Mouse (Mus musculus) adrenal gland, postnatal 10 days (tissue): ENCODE results near the gene Lrp10. TPM values are rescaled to one million over a fixed set of nuclear protein-coding genes. Genes with fewer than 3 reads are reported as not detected.

Source experiments
- DNase-seq: peaks from one replicate; pipeline ENCODE4 v3.0.0; 2021; ENCODE audit warnings: mixed read lengths
- total RNA-seq, 2 experiments: library from RNA; stranded (reverse); gene quantifications; 2 replicates each; pipeline ENCODE4 v1.2.3; 2021

Lrp10 gene
- total RNA-seq, 2 experiments from 2014 or later, result 71.9 to 89.4 TPM

- no peak for DNase-seq
Measured at GRCm38 (mm10) chr14:54472671-54473070, 8.7 kb downstream of the Lrp10 start.

GRCm38 (mm10) chr14:54474744-54475143 is 10.8 kb downstream of the Lrp10 start:
- no peak for DNase-seq

- DNase-seq, result peak; percentile 64
Measured at GRCm38 (mm10) chr14:54475941-54476844, 12.3 kb downstream of the Lrp10 start, which contains the start of gene Rem2. TSS of gene Rem2 (plus strand) at chr14:54476100.

GRCm38 (mm10) chr14:54477172-54477909 is 13.4 kb downstream of the Lrp10 start:
- DNase-seq, result no peak

GRCm38 (mm10) chr14:54479451-54479920 is 15.5 kb downstream of the Lrp10 start:
- DNase-seq, result peak; percentile 67

GRCm38 (mm10) chr14:54480673-54481072 is 16.7 kb downstream of the Lrp10 start:
- DNase-seq, result no peak

- peak; percentile 30 for DNase-seq
Measured at GRCm38 (mm10) chr14:54481402-54481801, 17.5 kb downstream of the Lrp10 start.

GRCm38 (mm10) chr14:54482498-54482897 is 18.6 kb downstream of the Lrp10 start:
- DNase-seq, result peak; percentile 57

- no peak for DNase-seq
Measured at GRCm38 (mm10) chr14:54485899-54486298, 22.0 kb downstream of the Lrp10 start.

- no peak for DNase-seq
Measured at GRCm38 (mm10) chr14:54487732-54488131, 23.8 kb downstream of the Lrp10 start.

GRCm38 (mm10) chr14:54488350-54488749 is 24.4 kb downstream of the Lrp10 start:
- no peak for DNase-seq

GRCm38 (mm10) chr14:54492345-54493131 is 28.6 kb downstream of the Lrp10 start:
- no peak for DNase-seq

- DNase-seq, result no peak
Measured at GRCm38 (mm10) chr14:54493236-54493635, 29.3 kb downstream of the Lrp10 start.

GRCm38 (mm10) chr14:54494234-54494633 is 30.3 kb downstream of the Lrp10 start:
- peak; percentile 80 for DNase-seq

- no peak for DNase-seq
Measured at GRCm38 (mm10) chr14:54496706-54497105, 32.8 kb downstream of the Lrp10 start.

GRCm38 (mm10) chr14:54499330-54499729 is 35.4 kb downstream of the Lrp10 start:
- no peak for DNase-seq

- no peak for DNase-seq
Measured at GRCm38 (mm10) chr14:54501365-54501764, 37.4 kb downstream of the Lrp10 start.

GRCm38 (mm10) chr14:54503092-54503491 is 39.2 kb downstream of the Lrp10 start:
- no peak for DNase-seq

- no peak for DNase-seq
Measured at GRCm38 (mm10) chr14:54509774-54510173, 45.8 kb downstream of the Lrp10 start.

- DNase-seq, result no peak
Measured at GRCm38 (mm10) chr14:54516710-54517310, 52.9 kb downstream of the Lrp10 start.
